Mouse (Mus musculus) bone marrow, adult 2 months (tissue): ENCODE measurements around the gene Gemin5.

Experiments
- CTCF ChIP-seq: fragments of 200-500 bp; IDR thresholded peaks from 2 replicates; pipeline ENCODE4 v1.5.1; 2011; ENCODE audit warnings: low read length, control low read depth; ENCODE audit not compliant: control insufficient read depth, insufficient read depth
- POLR2A ChIP-seq: fragments of 200-500 bp; IDR thresholded peaks from 2 replicates; pipeline ENCODE4 v1.6.1; 2011; ENCODE audit warnings: low read depth, mild to moderate bottlenecking, control low read depth, low read length, borderline replicate concordance; ENCODE audit not compliant: control insufficient read depth

DNA sequence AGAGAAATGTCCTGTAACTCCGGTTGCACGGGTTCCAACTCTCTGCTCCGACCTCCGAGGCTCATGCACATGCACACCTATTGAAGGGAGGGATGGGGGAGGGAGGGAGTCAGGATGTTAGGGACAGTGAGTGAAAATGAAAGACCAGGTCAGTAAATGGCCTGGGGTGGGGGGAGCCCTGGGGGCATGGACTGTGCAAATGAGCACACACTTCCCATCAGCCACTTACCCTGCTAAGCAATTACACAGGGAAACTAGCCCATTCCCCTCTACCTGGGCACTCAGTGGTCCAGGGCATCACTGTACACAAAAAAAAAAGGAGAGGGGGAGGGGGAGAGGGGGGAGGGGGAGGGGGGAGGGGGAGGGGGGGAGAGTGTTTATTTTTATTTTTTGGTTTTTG is 30.3 kb upstream of the Gemin5 start:
- no peak for TF ChIP-seq POLR2A
- no peak for TF ChIP-seq CTCF
